ENCODE assay signal across 8 mouse cellular contexts in genomic region chr2:167313501-167314326, GRCm38 (mm10). TPM values are rescaled to one million over a fixed set of nuclear protein-coding genes. Genes with fewer than 3 reads are reported as not detected.
A peak's percentile ranks its signal among the peaks of the same experiment; 100 is the strongest.
DNase-seq lines count a peak whose midpoint lies in the region; ATAC-seq and TF ChIP-seq lines count a peak whose summit lies in the region.

No protein-coding gene starts in this region.

- H3K79me2 ChIP-seq in macrophage (ENCODE audit: inconsistent target): peaks cover 100% of the 10 kb centered on the region

- H3K27ac ChIP-seq in embryonic facial prominence, embryonic 12.5 days: peak overlapping the region; percentile 41; the same call in 1 of the 2 replicates
- peak overlapping the region; percentile 44 for H3K27ac ChIP-seq in heart, postnatal 0 days (ENCODE audit: low read depth)
- H3K27ac ChIP-seq in macrophage: peak overlapping the region; percentile 15; the same call in 1 of the 2 replicates
- no peak overlapping the region; the same call in 1 of the 2 replicates for H3K27ac ChIP-seq in stomach, postnatal 0 days (replicated peaks)

- peak; percentile 84 for DNase-seq in CD4-positive helper T cell, adult 2 months (ENCODE audit: low read depth, low spot score)
- peak; percentile 86 for DNase-seq in Patski (ENCODE audit: low read depth, low spot score)
- peak; percentile 82 for DNase-seq in heart, postnatal 0 days (ENCODE audit: low spot score)
- DNase-seq in kidney, postnatal 14 days: peak; percentile 90
- DNase-seq in stomach, postnatal 0 days (ENCODE audit: low spot score): peak; percentile 62
- DNase-seq in frontal cortex, postnatal 25 days (ENCODE audit: low spot score in 2 of 2): no peak

- TF ChIP-seq EP300 in heart, postnatal 0 days (IDR thresholded peaks at IDR 0.05; ENCODE audit: low read depth): peak; percentile 69
- no peak for TF ChIP-seq EP300 in stomach, postnatal 0 days (optimal IDR thresholded peaks at IDR 0.05)

- no peak overlapping the region for H3K9ac ChIP-seq in embryonic facial prominence, embryonic 12.5 days
- no peak overlapping the region for H3K9ac ChIP-seq in heart, postnatal 0 days (replicated peaks; ENCODE audit: low read depth, low read length)
- H3K9ac ChIP-seq in stomach, postnatal 0 days (ENCODE audit: low read length): no peak overlapping the region

- POLR2A ChIA-PET in Patski (lab: Charles Lee): interaction anchor here (1.6 kb wide), 1 partner anchor 12 kb away, joined by 5 read pairs; no protein-coding TSS in a partner anchor

- no peak overlapping the region for H3K4me3 ChIP-seq in embryonic facial prominence, embryonic 12.5 days
- no peak overlapping the region for H3K4me3 ChIP-seq in heart, postnatal 0 days (ENCODE audit: low read depth, low read length)
- no peak overlapping the region for H3K4me3 ChIP-seq in macrophage (ENCODE audit: inconsistent target)
- no peak overlapping the region for H3K4me3 ChIP-seq in stomach, postnatal 0 days (ENCODE audit: low read depth, low read length)

- in situ Hi-C loops in Patski (cut with MboI; ENCODE audit: low pct_unique_long_range_greater_than_20kb): no loop called here

- no peak overlapping the region for H3K4me2 ChIP-seq in embryonic facial prominence, embryonic 12.5 days (replicated peaks)
- peak overlapping the region; percentile 18; the same call in 1 of the 2 replicates for H3K4me2 ChIP-seq in heart, postnatal 0 days (ENCODE audit: low read depth, low read length)
- no peak overlapping the region for H3K4me2 ChIP-seq in stomach, postnatal 0 days (replicated peaks; ENCODE audit: low read depth)

- H3K4me1 ChIP-seq in embryonic facial prominence, embryonic 12.5 days: peaks cover 37% of the 10 kb centered on the region
- peaks cover 33% of the 10 kb centered on the region for H3K4me1 ChIP-seq in heart, postnatal 0 days (ENCODE audit: control insufficient read depth, insufficient read depth)
- no peaks in the 10 kb centered on the region; the same call in none of the 2 replicates for H3K4me1 ChIP-seq in stomach, postnatal 0 days (replicated peaks; ENCODE audit: control insufficient read depth, insufficient read depth)

- ATAC-seq in Patski: peak; percentile 72
- ATAC-seq in embryonic facial prominence, embryonic 12.5 days (ENCODE audit: insufficient number of reproducible peaks, insufficient read depth, low FRiP score, low TSS enrichment): peak; percentile 65
- ATAC-seq in heart, postnatal 0 days (ENCODE audit: insufficient read depth, low read depth): peak; percentile 89
- ATAC-seq in stomach, postnatal 0 days (ENCODE audit: low FRiP score, low TSS enrichment): peak; percentile 48

- H3K36me3 ChIP-seq in embryonic facial prominence, embryonic 12.5 days: peaks cover 3% of the 10 kb centered on the region; the same call in 1 of the 2 replicates
- peaks cover 30% of the 10 kb centered on the region for H3K36me3 ChIP-seq in heart, postnatal 0 days (replicated peaks; ENCODE audit: control insufficient read depth, insufficient read depth, low read length)
- H3K36me3 ChIP-seq in macrophage (ENCODE audit: inconsistent target): peaks cover 43% of the 10 kb centered on the region
- peaks cover 4% of the 10 kb centered on the region; the same call in 1 of the 2 replicates for H3K36me3 ChIP-seq in stomach, postnatal 0 days (ENCODE audit: control insufficient read depth, insufficient read depth, low read length)

- CTCF ChIA-PET in Patski (lab: Charles Lee): no interaction called here

- TF ChIP-seq CTCF in Patski (IDR thresholded peaks at IDR 0.05): no peak
- TF ChIP-seq CTCF in heart, postnatal 0 days (IDR thresholded peaks at IDR 0.05; ENCODE audit: low read depth): no peak
- TF ChIP-seq CTCF in stomach, postnatal 0 days (IDR thresholded peaks at IDR 0.05; ENCODE audit: low read depth): no peak

- H3K27me3 ChIP-seq in Patski: no peaks in the 10 kb centered on the region
- H3K27me3 ChIP-seq in embryonic facial prominence, embryonic 12.5 days: no peaks in the 10 kb centered on the region
- H3K27me3 ChIP-seq in heart, postnatal 0 days (ENCODE audit: control insufficient read depth, insufficient read depth, low read length): no peaks in the 10 kb centered on the region
- no peaks in the 10 kb centered on the region for H3K27me3 ChIP-seq in stomach, postnatal 0 days (ENCODE audit: control insufficient read depth, insufficient read depth, low read length)

- WGBS in embryonic facial prominence, embryonic 12.5 days: 72% methylated on average over 13 of the region's 13 CpGs
- WGBS in heart, postnatal 0 days: 45% methylated on average over 13 of the region's 13 CpGs
- WGBS in macrophage (ENCODE audit: missing documents): 75% methylated on average over 12 of the region's 13 CpGs
- 47% methylated on average over 13 of the region's 13 CpGs for WGBS in stomach, postnatal 0 days

- H3K9me3 ChIP-seq in embryonic facial prominence, embryonic 12.5 days: no peaks in the 10 kb centered on the region
- no peaks in the 10 kb centered on the region for H3K9me3 ChIP-seq in heart, postnatal 0 days (replicated peaks; ENCODE audit: control insufficient read depth, low read length)
- no peaks in the 10 kb centered on the region for H3K9me3 ChIP-seq in stomach, postnatal 0 days (ENCODE audit: control insufficient read depth, low read length)

RNA-seq across cellular contexts. Expression of gene B4galt5, which starts 35.3 kb away (rescaled TPM):
- polyA plus RNA-seq in Patski (2021): 58.7 TPM
- 14.5 and 19.7 TPM in 2 replicates for polyA plus RNA-seq in embryonic facial prominence, embryonic 12.5 days (2016; fragmentation: Nextera tagmentation; extraction: Ambion mirVana)
- 24.2 and 30.1 TPM in 2 replicates for total RNA-seq in heart, postnatal 0 days (2014; rRNA removed; ENCODE audit: low replicate concordance)
- polyA plus RNA-seq in heart, postnatal 0 days (2015; fragmentation: Nextera tagmentation; extraction: Ambion mirVana): 6.5 and 7.5 TPM in 2 replicates
- total RNA-seq in macrophage (2018; cell fraction: chromatin; rRNA removed): 100 to 1,000 TPM; 105 to 608 (median 250) TPM
- total RNA-seq in macrophage (2018; cell fraction: cytosol; rRNA removed): 100 to 1,000 TPM in 24 of 26 experiments, 10 to 100 TPM in 2; 82.2 to 467 (median 135) TPM
- 100 to 1,000 TPM; 170 to 581 (median 315) TPM for total RNA-seq in macrophage (2018; cell fraction: nucleus; rRNA removed)
- 64.6 to 115 TPM (median 81.1 TPM) in 3 replicates for polyA plus RNA-seq in macrophage (2018)
- polyA plus RNA-seq in stomach, postnatal 0 days (2015; fragmentation: Nextera tagmentation; extraction: Ambion mirVana): 4.5 and 6.0 TPM in 2 replicates

Comparison
In these comparisons a context has a peak if more than half of its experiments do, and no peak if none do; other contexts are left out.
1. DNase-seq: peak in CD4-positive helper T cell, adult 2 months (single experiment), Patski (single experiment), heart, postnatal 0 days (single experiment), kidney, postnatal 14 days (single experiment) and stomach, postnatal 0 days (single experiment); none in frontal cortex, postnatal 25 days (0 of 2).
2. Peak in every context shown above with its lines, with median percentiles within 50 percentile points of each other: ATAC-seq.